Mouse (Mus musculus) heart, embryonic 14.5 days (tissue): ENCODE measurements around the gene F8. TPM values are rescaled to one million over a fixed set of nuclear protein-coding genes. Genes with fewer than 3 reads are reported as not detected.
A peak's percentile ranks its signal among the peaks of the same experiment; 100 is the strongest.

Experiments
- ATAC-seq: fragments of 200-750 bp; cut with Nextera tagmentation; 2 replicates; pipeline ENCODE4 v1.8.0; 2017; ENCODE audit warnings: low read depth, moderate TSS enrichment; ENCODE audit not compliant: insufficient number of reproducible peaks, insufficient read depth, low FRiP score
- H3K27ac ChIP-seq, 2 experiments: fragments of 200-500 bp in 1 of 2; fragments of 300-500 bp in 1 of 2; sonication (generic) in 1 of 2; replicated peaks in 1 of 2; 2 replicates each; pipeline ENCODE4 v1.5.1; 2012 to 2014; ENCODE audit warnings: low read depth in 2 of 2, low read length in 2 of 2, control low read depth in 1 of 2, mild to moderate bottlenecking in 1 of 2, mixed read lengths in 1 of 2; ENCODE audit not compliant: control insufficient read depth in 1 of 2, insufficient read depth in 1 of 2
- H3K27me3 ChIP-seq: fragments of 300-500 bp; sonication (generic); 2 replicates; pipeline ENCODE4 v1.6.1; 2014; ENCODE audit warnings: mild to moderate bottlenecking, low read length, control low read depth; ENCODE audit not compliant: control insufficient read depth, insufficient read depth
- H3K36me3 ChIP-seq: fragments of 300-500 bp; sonication (generic); 2 replicates; pipeline ENCODE4 v1.6.1; 2014; ENCODE audit warnings: mild to moderate bottlenecking, control low read depth, low read length, mixed read lengths; ENCODE audit not compliant: control insufficient read depth, insufficient read depth
- H3K4me1 ChIP-seq, 2 experiments: fragments of 200-500 bp in 1 of 2; fragments of 300-500 bp in 1 of 2; sonication (generic) in 1 of 2; 2 replicates each; pipeline ENCODE4 v1.6.1; 2012 to 2014; ENCODE audit warnings: low read length in 2 of 2, control low read depth in 1 of 2, mixed read lengths in 1 of 2; ENCODE audit not compliant: control insufficient read depth in 2 of 2, insufficient read depth in 2 of 2
- H3K4me2 ChIP-seq: fragments of 300-500 bp; sonication (generic); 2 replicates; pipeline ENCODE4 v1.6.1; 2014; ENCODE audit warnings: mild to moderate bottlenecking, low read length
- H3K4me3 ChIP-seq, 2 experiments: fragments of 200-500 bp in 1 of 2; fragments of 300-500 bp in 1 of 2; sonication (generic) in 1 of 2; 2 replicates each; pipeline ENCODE4 v1.5.1; 2012 to 2014; ENCODE audit warnings: low read length in 2 of 2, mild to moderate bottlenecking in 2 of 2, control low read depth in 1 of 2, low read depth in 1 of 2, moderate library complexity in 1 of 2; ENCODE audit not compliant: control insufficient read depth in 1 of 2, insufficient read depth in 1 of 2
- H3K9ac ChIP-seq: fragments of 300-500 bp; sonication (generic); 2 replicates; pipeline ENCODE4 v1.6.1; 2014; ENCODE audit warnings: mild to moderate bottlenecking, low read length
- H3K9me3 ChIP-seq: fragments of 300-500 bp; sonication (generic); 2 replicates; pipeline ENCODE4 v1.6.1; 2016; ENCODE audit warnings: low read length, control low read depth; ENCODE audit not compliant: control insufficient read depth
- WGBS: fragments of 180-500 bp; shearing (Covaris S2); extraction: QIAGEN DNeasy Blood & Tissue Kit; methylation state at CpG from one replicate; pipeline ENCODE4 v1.1.7; 2014; 5-methylcytosine and 5-hydroxymethylcytosine counted together
- polyA plus RNA-seq: library from polyadenylated mRNA; unstranded; fragments of >200 nt; fragmentation: Nextera tagmentation; extraction: Ambion mirVana; gene quantifications from 2 replicates; pipeline ENCODE4 v1.2.1, GENCODE M21; 2014

Gene F8
- 3.1 and 4.1 TPM in 2 replicates for polyA plus RNA-seq

DNA sequence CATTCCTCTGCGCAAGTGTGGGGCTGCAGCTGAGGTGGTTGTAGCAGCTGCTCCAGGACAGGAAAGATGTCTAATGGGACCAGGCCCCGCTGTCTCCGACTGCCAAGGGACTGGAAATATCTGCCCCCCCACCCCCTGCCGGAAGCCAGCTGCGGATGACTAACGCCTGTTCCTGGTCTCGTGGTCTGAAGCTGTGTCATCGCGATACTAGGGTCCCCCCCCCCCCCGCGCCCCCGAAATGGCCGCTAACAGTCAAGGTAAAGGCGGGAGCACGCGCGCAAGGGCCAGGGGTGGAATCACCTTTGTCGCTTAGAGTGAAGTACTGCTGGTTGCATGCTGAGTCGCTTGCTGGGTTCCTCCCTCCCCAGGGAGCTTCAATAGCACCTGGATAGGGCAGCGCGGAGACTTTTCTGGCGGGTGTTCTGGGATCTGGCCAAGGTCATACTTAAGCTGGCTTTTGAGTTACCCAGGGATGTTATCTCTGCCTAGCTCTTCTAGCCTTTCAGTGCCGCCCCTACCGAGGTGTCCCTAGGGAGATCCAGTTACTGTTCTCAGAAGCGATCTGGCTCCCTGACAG, at the start of gene F8, which contains the start of gene Fundc2:
F8 (minus strand) TSS at position 421 of the 577 bp plus-strand sequence.
Fundc2 (plus strand) TSS at position 205 of the 577 bp plus-strand sequence.
- Histone ChIP-seq H3K4me3 (peak within 1 kb of the TSS; percentile 53 to 89), H3K27ac (peak within 1 kb of the TSS; percentile 92 to 99), H3K9me3 (no peaks in the 10 kb centered on the region), H3K36me3 (no peaks in the 10 kb centered on the region), H3K4me2 (peak within 1 kb of the TSS; percentile 60), H3K4me1 (no peaks in the 10 kb centered on the region), H3K27me3 (no peaks in the 10 kb centered on the region), H3K9ac (peak within 1 kb of the TSS; percentile 81)
- WGBS, result 15% methylated on average over 21 of the region's 25 CpGs
- ATAC-seq, result peak; percentile 91

DNA sequence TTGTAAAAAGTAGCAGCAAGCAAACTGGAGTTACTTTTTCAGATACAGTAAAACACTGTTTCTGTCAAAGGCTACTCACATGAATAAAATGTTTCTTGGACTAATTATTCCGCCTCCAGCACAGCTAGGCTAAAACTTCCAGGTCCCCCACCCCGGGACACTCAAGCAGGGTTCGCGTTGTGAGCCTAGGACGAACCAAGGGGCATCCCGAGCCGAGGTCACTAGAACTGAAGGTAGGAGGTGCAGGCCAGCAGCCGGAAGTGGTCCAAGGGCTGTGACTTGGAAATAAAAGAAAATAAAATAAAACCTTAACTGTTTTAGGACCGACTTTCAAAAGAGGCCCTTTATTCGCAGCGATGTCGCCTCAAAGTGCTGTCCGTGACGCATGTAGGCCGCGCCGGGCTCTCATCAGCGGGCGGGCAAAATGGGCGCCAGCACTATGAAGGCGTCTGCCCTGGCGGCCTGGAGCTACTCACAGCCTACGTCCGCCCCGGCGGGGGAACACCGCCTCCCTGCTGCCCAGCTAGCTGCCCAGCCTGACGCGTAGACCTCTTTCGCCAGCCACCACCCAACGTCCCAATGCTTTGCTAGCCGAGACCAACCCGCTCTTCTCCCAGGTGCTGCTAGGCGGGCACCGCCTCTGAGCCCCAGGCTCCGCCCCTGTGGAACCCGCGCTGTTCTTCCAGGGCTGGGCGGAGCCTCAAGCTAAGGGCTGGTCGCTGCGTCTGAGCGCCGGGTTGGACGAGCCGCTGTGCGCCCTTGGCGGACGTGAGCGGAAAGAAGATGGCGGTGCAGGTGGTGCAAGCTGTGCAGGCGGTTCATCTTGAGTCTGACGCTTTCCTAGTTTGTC, 33.7 kb upstream of the F8 start, which contains the start of the genes Cmc4, Mtcp1 and Brcc3:
Cmc4 (minus strand) TSS at position 649 of the 850 bp plus-strand sequence.
Mtcp1 (minus strand) TSS at position 653 of the 850 bp plus-strand sequence.
Brcc3 (plus strand) TSS at position 693 of the 850 bp plus-strand sequence.
- WGBS, result 17% methylated on average over 52 of the region's 52 CpGs
- Histone ChIP-seq H3K9me3 (no peaks in the 10 kb centered on the region), H3K4me3 (peak within 1 kb of the TSS; percentile 54 to 85), H3K4me1 (no peaks in the 10 kb centered on the region), H3K27ac (peak within 1 kb of the TSS; percentile 94 to 97), H3K36me3 (peaks cover 4% of the 10 kb centered on the region; the same call in 1 of the 2 replicates), H3K27me3 (no peaks in the 10 kb centered on the region), H3K9ac (peak within 1 kb of the TSS; percentile 80), H3K4me2 (peak within 1 kb of the TSS; percentile 64)
- peak; percentile 100 for ATAC-seq

DNA sequence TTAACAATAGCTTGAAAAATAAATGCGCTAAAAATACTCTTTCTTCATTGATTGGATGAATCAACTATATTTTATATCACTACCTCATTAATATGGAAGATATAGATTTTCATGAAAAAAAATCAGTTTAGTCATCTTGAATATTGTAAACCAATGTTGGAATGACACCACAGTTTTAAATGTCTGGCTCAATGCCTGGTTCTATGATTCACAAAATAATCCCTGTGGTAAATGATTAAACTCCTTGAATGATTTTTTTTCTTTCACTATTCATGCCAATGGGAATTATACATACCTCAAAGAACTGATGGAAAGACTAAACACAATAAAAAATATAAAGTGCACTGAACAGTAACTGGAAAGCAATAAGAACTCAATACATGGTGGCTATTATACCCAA, 27.3 kb upstream of the F8 start:
- Histone ChIP-seq H3K4me3 (no peak overlapping the region), H3K27me3 (no peaks in the 10 kb centered on the region), H3K9ac (no peak overlapping the region), H3K4me2 (no peak overlapping the region), H3K4me1 (no peaks in the 10 kb centered on the region), H3K9me3 (no peaks in the 10 kb centered on the region), H3K27ac (no peak overlapping the region), H3K36me3 (0 out of 2 replicates have a peak, but pooled peaks cover 6% of the 10 kb centered on the region)
- no peak for ATAC-seq
- WGBS, result 83% methylated on average over 1 of the region's 1 CpGs

DNA sequence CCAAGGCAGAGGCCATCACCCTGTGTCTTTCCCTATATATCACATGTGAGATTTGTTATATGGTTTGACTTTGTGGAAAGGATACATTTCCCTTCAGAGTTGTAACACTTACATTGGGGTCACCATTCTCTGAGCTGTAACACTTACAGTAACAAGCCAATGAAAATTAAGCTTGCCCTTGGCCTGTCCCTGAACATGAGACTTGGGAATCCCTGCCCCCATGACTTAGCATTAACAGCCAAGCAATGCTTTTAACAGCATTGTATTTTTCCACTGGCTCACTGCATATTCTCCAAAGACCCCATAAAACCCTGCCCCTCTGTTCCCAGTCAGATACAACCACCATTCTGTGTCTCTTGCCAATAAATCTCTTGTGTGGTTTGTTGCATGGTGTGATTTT, 20.9 kb upstream of the F8 start:
- ATAC-seq, result no peak
- Histone ChIP-seq H3K4me2 (no peak overlapping the region), H3K4me1 (no peaks in the 10 kb centered on the region), H3K36me3 (0 out of 2 replicates have a peak, but pooled peaks cover 7% of the 10 kb centered on the region), H3K9ac (no peak overlapping the region), H3K27ac (no peak overlapping the region), H3K27me3 (no peaks in the 10 kb centered on the region), H3K9me3 (no peaks in the 10 kb centered on the region), H3K4me3 (no peak overlapping the region)

DNA sequence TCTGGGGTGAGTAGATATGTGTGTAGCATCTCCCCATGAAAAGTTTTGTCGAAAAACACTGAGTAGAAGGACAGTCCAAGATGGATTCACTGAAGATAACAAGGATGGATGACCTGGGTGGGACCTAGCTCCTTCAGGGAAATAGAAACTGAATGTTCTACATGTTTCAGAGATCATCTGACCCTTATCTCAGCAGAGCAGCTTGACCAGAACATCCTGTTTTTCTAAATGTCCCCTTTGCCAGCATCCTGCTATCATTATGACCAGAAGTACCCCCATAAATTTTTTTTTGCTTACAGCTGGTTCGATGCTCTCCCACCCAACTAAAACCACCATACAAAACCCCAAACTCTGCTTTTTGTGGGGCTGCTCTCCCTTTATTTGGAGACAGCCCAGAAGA, 20.3 kb upstream of the F8 start:
- H3K9me3 ChIP-seq, result no peaks in the 10 kb centered on the region
- ATAC-seq, result no peak
- WGBS, result 72% methylated on average over 2 of the region's 2 CpGs

DNA sequence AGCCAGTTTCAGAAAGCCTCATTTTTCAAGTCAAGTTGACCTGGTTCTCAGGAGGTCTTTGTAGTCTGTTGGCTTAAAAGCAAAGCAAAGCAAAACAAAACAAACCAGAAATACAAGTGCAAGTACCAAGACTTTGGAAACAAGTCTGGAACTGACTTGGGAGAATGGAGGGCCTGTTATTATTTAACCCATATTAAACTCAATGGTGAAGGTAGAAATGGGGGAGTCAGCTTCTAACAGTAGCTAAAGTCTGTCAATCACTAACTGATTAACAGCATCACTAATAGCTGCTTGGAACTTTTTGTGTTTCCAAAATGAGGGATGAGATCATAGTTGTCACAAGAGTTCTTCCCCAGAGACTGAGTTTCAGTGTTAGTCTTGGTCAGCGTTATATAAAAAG, 17.1 kb upstream of the F8 start:
- no peak for ATAC-seq
- Histone ChIP-seq H3K27me3 (no peaks in the 10 kb centered on the region), H3K9ac (no peak overlapping the region), H3K36me3 (peaks cover 6% of the 10 kb centered on the region; the same call in 1 of the 2 replicates), H3K9me3 (no peaks in the 10 kb centered on the region), H3K4me2 (no peak overlapping the region), H3K27ac (no peak overlapping the region), H3K4me1 (no peaks in the 10 kb centered on the region), H3K4me3 (no peak overlapping the region)
- WGBS, result 89% methylated on average over 1 of the region's 1 CpGs

More for the DNA sequence above, 20.3 kb upstream of the F8 start:
- H3K27me3 ChIP-seq, result no peaks in the 10 kb centered on the region
- H3K36me3 ChIP-seq, result 0 out of 2 replicates have a peak, but pooled peaks cover 7% of the 10 kb centered on the region
- H3K4me1 ChIP-seq, result no peaks in the 10 kb centered on the region
- no peak overlapping the region for H3K4me2 ChIP-seq
- no peak overlapping the region for H3K9ac ChIP-seq
- no peak overlapping the region for H3K4me3 ChIP-seq
- H3K27ac ChIP-seq, result no peak overlapping the region

DNA sequence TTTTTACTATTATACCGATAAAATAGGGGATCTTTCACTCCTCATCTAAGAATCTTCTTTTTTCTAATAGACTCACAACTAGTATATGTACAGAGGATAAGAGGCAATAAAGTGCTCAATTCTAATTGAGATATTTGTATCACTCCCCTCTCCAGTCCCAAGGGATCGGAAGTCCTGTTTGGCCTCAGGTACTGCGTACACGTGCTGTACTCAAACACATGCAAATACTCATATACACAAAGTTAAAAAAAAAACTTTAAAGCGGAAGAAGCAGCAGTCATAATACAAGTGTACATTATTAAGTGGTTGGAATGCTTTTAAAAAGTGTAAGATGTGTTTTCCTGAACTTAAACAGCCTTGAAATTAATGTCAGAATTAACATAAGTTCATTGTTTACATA, 716 bp downstream of the F8 start:
- Histone ChIP-seq H3K9me3 (no peaks in the 10 kb centered on the region), H3K27ac (peak overlapping the region in 1 of 2 experiments; percentile 92; a peak in 2 of 4 replicates), H3K4me3 (peak overlapping the region in 1 of 2 experiments; percentile 53; a peak in 3 of 4 replicates), H3K4me2 (peak overlapping the region; percentile 60), H3K27me3 (no peaks in the 10 kb centered on the region), H3K36me3 (no peaks in the 10 kb centered on the region), H3K9ac (peak overlapping the region; percentile 81), H3K4me1 (no peaks in the 10 kb centered on the region)
- WGBS, result 74% methylated on average over 5 of the region's 5 CpGs
- no peak for ATAC-seq
